Mouse (Mus musculus): ENCODE data around the gene Wnt16.
"Not testable (repeated sequence)": the region's sequence is repeated elsewhere in the genome, so short reads cannot be mapped to it uniquely, and the experiment has no call there.

The Wnt16 gene

DNA sequence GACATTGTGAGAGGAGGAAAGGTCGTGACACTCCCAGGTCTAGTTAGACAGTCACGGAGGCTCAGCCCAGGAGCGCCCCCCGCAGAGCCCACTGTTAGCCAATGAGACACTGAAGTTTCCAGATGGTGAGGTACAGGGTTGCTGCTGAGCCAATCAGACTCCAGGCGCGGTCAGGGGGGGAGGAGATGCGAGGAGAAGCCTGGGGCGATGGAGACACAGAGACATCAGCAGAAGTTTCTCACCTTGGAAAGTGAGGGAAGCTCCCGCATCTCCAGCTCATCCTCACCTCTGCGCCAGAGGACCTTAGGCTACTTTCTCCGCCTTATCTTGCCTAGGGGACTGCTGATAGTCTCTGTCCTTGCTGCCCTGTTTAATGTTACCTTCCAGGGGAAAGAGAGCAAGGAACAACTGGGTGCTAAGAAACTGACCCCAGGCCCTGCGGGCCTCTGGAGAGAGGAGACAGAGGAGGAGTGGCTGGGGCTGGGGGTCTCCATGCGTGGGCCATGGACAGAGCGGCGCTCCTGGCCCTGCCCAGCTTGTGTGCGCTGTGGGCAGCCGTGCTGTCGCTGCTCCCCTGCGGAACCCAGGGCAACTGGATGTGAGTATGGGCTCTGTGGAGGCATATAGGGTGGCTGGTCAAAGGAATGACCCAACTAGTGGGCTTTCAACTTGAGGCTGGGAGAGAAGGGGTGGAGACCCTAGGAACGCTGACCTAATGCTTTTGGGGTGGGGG lies at the start of gene Wnt16:
Wnt16 (plus strand) TSS at position 224 of the 733 bp plus-strand sequence.
- DNase-seq (ENCODE audit: low read depth, low spot score) = no peak

DNA sequence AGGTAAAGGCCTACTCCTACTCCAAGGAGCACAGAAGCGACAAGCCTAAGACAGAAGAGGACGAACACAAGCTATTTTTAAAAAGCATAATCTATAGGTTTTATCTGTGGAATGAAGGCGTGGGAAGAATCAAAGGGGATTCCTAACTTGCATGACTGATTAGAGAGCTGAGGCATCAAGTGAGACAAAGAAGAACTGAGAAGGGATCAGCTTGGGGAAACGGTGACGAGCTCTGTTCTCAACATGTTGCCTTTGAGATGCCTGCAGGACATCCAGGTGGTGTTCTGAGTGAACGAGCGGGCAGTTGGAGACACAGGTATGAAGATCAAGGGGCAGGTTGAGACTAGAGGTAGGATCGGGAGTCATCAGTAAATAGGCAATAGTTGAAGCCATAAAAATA lies 44.7 kb upstream of the Wnt16 start:
- DNase-seq (ENCODE audit: low read depth, low spot score) = no peak

DNA sequence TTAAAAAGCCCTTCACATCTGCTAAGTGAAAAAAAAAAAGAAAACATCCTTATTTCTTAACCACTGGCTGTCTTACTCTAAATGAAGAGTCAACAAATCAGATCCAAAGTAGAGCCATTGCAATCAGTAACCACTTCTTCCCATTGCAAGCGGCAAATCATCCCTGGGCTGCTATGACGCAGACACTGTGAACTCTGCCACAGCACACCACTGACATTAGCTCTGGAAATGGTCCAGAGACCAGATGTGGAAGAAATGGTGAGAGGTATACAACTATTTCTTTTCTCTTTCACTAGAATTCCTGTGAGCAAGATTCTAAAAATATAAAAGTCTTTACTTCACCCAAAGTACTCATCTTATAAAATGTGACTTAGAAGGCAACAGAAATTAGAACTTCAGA lies 41.3 kb upstream of the Wnt16 start:
- DNase-seq (ENCODE audit: low read depth, low spot score) = no peak

DNA sequence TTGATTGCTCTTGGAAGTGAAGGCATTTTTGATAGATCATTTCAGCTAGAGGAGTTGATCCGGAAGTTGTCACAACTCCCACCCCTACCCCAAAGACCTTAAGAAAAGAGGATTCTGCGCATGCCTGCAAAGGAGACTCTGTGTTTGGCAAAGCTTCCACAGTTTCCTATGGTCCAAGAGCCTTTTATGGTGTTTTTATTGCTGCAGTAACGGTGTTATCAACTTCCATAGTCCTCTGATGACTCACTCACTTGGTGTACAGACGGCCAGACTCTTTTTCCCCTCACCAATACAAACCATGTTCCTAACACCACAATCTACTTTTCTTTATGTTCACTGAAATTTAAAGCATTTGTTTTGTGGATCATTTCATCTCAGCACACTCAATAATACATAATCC lies 29.2 kb upstream of the Wnt16 start:
- DNase-seq (ENCODE audit: low read depth, low spot score) = no peak

DNA sequence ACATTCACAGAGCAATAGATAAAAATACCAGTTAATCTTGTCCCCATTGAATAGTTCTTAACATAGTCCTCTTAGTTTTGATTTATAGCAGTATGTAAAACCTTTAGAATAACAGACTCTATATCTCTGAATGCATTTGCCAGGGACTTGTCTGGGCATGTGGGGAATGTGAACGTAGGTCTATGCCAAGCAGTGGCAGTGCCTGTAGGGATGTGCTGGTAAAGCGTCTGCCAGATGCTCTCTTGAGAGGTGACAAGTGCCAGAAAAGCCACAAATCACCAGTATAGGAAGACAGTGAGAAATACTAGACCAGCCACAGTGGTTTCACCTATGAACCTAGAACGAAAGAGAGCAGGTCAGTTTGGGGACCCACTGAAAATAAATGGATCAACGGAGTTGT lies 25.5 kb upstream of the Wnt16 start:
- no peak for DNase-seq (ENCODE audit: low read depth, low spot score)

DNA sequence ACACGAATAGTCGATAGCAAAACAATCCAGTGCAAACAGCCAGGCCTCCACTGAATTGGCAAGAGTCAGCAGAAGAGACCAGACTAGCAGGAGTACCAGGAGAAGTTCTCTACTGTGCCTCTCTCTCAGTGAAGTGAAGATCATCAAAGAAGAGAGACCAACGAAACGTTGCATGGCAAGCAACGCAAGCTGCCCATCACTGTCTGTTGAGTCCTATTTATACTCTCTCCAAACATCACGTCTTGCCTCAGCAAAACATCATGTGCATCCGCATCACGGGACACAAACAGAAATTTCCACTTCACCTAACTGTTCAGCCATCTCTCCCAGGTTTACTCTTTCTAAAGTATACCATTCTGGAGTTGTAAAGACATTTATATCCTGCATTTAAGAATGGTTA lies 23.9 kb upstream of the Wnt16 start:
- DNase-seq (ENCODE audit: low read depth, low spot score) = not testable (repeated sequence)

DNA sequence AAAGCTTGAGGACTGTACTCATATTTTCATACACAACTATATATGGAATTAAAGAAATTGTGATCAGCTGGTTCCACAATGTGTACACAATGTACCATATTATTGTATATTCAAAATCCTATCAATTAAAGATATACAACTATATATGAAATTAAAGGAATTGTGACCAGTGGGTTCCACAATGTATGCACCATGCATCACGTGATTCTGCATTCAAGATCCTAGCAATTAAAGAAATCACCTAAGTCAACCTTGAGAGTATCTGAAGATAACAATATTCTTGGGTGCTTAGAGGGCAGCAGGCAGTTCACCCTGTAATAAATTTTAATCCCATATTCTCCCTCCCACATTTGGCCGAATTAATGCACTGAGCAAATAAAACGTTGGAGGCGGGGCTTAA lies 22.0 kb upstream of the Wnt16 start:
- DNase-seq (ENCODE audit: low read depth, low spot score) = no peak

DNA sequence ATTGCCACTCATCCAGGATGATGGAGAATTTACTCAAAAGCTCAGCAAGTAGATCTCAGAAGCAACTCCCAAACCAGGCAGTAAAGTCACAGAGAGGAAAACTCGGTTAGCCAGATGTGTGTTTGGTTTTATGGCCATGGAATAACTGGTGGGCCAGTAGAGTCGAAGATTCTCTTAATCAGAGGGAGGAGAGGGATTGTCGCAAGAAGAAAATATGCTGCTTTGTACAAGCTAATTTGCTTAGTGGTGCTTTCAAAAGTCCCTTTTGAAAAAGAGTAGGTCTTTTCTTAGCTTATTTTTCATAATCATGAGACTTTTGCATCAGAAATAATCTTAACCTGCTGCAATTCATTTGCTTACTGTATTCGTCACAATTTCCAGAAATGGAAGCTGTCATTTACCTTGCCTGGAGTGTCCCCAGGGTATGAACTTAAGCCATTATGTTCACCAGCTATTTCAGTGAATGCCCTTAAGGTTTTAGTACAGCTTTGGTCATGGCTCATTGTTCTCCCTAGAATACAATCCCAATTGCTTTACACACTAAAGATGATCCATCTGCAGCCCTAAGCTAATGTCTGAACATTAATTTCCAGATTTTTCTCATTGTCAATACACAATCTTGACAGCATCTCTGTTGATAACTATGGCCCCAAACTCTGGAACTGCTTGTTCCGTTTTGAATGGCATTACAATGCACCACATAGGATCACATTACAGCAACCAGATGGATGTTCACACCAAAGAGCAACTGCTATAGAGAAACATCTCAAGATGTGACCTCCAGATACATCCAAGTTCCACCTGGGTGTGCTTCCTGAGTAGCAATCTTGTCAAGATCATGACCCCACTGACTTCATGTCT lies 20.0 kb upstream of the Wnt16 start:
- no peak for DNase-seq (ENCODE audit: low read depth, low spot score)

DNA sequence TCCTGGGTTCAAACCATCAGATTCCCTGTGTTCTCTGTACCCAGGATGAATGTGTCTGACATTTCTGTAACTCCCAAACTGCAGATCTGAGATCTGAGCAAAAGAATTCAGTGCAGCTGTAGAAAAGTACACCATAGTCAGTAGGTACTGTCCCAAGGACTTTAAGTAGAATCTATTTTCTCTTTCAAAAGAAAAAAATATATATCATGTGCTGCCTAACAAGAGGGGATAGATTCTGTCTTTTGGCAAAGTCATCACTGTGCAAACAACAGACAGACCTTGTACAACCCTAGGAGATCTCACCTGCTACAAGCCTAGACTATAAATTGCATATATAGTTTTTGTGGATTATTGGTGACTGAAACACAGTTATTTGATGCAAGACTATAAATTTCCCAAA lies 19.4 kb upstream of the Wnt16 start:
- DNase-seq (ENCODE audit: low read depth, low spot score) = no peak

DNA sequence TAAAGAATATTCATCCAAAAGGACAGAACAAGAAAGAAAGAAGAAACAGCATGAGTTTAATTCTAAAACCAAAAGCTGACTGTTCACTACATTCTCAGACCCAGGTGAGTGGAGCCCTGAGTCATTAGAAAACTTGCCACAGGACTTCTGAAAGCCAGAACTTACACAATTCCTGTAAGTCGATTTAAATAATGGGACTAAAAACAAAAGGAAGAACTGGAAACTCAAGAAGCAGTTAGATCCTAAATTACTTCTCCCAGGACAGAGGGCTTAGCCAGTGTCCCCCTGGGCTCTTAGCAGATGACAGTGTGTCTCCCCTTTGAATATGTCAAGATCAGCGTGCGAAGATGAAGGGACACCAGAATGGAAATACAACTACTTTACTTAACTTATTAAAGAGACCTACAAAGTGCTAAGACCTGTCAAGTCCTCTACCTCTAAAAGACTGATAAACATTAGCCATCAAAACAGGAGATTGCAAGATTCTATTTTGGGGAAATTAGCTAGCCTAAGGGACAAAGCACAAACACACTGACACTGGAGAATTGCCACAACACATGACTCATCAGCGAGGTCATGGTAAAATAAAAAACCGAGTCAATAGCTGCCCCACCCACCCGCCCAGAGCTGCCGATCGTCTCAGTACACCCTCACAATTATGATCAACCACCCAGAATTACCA lies 18.0 kb upstream of the Wnt16 start:
- DNase-seq (ENCODE audit: low read depth, low spot score) = no peak

DNA sequence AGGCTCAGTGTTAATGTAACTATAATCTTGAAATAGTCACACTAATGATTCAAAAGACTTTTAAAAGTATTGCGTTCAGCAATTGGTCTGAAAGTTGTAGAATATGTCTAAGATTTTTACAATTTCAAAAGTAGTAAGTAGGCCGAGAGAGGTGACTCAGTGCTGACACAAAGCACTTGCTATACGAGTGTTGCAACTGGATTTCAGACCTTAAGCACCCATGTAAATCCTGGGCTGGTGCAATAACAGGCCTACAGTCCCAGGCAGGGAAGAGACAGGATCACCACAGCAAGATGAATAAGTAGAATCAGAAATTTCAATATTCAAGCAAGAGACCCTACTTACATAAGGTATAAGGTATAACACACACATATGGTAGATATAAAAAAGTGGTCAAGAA lies 10.1 kb upstream of the Wnt16 start:
- DNase-seq (ENCODE audit: low read depth, low spot score) = no peak

DNA sequence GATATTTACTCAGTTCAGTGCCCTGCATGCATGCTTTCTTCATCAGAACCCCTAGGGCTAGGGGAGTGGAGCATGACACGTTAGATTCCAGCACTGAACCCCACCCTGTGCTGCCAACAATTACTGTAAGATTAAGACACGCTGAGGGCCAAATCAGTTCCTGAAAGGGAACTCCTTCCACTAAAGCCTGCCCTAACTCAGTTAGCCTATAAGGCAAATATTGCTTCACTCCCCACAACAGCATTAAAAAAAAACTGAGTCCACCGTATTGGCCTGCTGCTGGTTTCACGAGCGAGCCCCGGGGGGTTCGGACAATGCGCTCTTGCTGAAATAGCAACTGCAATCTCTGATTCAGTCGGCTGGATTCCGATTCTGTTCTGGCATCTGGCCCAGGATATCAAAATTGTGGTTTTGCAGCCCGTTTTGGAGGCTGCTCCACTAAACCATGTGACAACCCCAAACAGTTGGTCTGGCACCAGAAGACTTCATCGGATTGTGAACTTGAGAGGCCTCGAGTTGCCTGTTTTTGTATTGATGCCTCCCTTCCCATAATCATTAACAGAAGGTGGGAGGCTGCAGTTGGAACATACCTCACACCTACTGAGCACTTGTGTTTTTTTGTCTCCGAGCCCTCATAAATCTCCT lies 7.7 kb upstream of the Wnt16 start:
- DNase-seq (ENCODE audit: low read depth, low spot score) = no peak

DNA sequence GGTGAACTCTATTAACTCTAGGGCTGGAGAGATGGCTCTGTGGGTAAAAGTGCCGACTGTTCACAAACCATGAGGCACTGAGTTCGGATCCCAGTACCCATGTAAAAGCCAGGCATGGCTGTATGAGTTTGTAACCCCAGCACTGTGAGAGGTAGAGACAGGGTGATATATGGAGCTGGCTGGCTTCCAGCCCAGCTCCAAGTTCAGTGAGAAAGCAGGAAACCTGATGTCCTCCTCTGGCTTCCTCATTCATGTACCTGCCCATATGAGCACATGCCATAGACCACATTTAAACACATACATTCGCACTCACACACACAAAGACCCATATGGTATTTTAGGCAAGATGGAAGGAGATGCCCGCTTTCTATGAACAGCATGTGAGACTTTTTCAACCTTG lies 5.6 kb upstream of the Wnt16 start:
- DNase-seq (ENCODE audit: low read depth, low spot score) = no peak

DNA sequence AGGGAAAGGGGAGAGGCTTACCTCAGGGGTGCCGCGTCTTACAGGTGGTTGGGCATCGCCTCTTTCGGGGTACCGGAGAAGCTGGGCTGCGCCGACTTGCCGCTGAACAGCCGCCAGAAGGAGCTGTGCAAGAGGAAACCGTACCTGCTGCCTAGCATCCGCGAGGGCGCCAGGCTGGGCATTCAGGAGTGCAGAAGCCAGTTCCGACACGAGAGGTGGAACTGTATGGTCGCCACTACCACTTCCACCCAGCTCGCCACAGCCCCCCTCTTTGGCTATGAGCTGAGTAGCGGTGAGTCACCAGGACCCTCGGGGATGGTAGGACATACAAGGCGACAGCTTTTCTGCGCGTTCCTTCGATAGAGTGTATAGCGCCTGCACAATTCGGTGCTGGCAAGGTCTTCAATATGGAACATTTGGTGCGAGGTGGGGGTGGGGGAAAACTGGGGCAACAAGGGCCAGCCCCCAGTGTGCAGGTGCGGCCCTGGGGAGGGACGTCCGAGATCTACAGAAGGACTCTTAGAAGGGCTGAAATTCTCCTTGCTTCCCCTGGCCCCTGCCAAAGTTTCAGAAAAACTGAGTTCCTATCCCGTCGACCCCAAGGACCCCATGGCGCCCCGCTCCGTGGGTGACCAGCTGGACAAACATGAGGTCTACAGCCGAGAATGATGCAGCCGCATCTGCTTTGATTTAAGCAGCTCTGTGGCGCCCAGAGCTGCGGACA lies 872 bp downstream of the Wnt16 start:
- DNase-seq (ENCODE audit: low read depth, low spot score) = no peak

DNA sequence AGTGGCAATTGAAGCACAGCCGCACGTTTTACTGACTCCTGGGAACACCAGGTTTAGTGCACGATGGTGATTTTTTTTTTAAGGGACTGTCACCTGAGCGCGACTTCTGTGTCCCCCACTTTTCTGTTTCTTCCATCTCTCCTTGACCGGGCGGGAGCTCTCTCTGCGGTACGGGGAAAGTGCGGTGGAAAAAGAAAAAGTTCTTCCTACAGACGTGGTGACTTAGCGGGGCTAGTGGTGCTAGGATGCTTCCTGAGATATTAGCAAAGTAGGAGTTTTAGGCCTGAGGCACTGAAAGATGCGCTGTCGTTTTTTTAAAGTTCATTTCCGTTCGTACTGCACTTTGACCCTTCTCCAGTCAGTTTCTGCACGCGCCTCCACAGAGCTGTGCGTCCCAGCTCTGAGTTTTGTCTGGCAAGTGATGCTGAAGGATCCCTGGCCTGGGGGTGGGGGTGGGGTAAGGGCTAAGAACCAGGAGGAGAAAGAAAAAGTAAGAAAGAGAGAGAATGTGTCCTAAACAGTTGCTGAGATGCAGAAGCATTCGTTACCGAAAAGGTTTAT lies 1.5 kb downstream of the Wnt16 start:
- no peak for DNase-seq (ENCODE audit: low read depth, low spot score)

DNA sequence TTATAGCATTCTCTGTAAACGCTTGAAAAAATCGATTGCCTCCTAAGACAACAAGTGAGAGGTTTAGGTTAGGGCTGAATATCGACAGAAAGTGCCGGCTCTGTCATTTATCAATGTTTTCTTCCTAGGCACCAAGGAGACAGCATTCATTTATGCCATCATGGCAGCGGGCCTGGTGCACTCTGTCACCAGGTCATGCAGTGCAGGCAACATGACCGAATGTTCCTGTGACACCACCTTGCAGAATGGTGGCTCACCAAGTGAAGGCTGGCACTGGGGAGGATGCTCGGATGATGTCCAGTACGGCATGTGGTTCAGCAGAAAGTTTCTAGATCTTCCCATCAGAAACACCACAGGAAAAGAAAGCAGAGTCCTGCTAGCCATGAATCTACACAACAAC lies 2.8 kb downstream of the Wnt16 start:
- no peak for DNase-seq (ENCODE audit: low read depth, low spot score)

DNA sequence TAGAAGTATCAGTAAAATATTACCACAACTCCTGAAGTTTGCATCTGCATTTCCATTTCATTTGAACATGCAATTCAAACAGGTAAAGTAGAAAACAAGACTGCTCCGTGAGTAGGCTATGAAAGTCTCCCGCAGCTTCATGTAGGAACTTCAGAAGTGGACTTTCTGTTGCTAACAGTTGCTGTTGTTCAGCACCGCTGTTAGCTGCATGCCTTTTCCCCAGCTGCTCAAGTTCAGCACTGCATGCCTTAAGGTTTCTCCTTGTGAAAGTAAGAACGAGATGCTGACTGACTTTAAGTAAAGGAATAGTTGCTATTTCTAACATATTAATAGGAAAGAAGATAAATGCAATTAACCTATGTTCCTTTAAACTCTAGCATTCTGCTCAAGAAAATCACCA lies 4.0 kb downstream of the Wnt16 start:
- DNase-seq (ENCODE audit: low read depth, low spot score) = no peak

DNA sequence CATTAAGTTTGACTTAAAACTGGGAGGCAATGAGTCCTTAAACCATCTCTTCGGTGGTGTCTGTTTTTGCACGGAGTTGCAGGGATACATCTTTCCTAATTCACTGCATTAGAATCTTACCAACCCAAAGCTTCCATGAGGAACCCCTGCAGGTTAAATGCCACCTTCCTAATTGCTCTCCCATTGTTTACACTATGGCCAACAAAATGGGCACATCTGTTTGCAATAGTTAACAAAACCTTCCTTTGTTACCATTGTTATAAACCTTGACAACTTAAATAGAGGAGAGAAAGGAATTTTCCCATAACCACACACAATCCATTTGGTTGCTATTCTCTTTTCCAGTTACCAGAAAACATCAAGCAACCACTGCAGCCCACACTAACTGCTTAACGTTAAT lies 5.9 kb downstream of the Wnt16 start:
- DNase-seq (ENCODE audit: low read depth, low spot score) = no peak

DNA sequence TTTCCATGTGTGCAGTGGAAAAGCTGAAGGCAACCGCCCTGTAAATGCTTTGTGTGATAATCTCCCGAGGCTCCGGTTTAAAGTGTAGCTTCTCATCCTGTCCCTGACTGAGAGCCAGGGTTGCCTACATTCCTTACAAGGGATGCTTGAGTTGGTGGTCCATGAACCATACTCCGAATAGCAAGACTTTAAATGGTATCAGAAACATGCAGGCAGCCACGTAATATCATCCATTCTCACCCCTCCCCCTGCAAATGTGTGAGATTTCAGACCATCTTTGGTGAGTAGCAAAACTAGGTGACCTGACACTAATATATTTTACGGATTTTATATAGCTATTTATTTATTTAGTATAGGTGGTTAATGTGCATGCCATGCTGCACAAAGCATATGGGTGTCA lies 9.0 kb downstream of the Wnt16 start:
- no peak for DNase-seq (ENCODE audit: low read depth, low spot score)

DNA sequence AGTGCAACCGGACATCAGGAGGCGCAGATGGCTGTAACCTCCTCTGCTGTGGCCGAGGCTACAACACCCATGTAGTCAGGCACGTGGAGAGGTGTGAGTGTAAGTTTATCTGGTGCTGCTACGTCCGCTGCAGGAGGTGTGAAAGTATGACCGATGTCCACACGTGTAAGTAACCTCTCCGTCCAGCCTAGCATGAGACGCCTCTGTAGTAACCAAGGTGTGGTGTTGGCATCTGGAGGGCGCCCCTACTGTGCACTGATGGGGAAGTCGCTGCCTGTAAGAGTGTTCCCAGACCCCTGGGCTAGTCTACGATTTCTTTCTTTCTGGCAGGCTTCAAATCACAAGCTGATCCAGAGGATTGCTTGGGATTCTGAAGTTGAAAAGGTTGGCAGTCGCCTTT lies 10.0 kb downstream of the Wnt16 start:
- no peak for DNase-seq (ENCODE audit: low read depth, low spot score)

Data from c-Kit-negative CD71-positive TER-119-positive erythroid progenitor cells, embryonic 14.5 days (primary cell).